Mouse (Mus musculus) layer of hippocampus, adult 8-10 months (tissue): ENCODE measurements around the gene Lcp2. TPM values are rescaled to one million over a fixed set of nuclear protein-coding genes. Genes with fewer than 3 reads are reported as not detected.

Experiments
- DNase-seq, 2 experiments: peaks; one replicate each; pipeline ENCODE4 v3.0.0; 2022; ENCODE audit warnings: low spot score in 2 of 2
- total RNA-seq, 4 experiments: library from RNA; stranded (reverse); gene quantifications; 2 replicates each; pipeline ENCODE4 v1.2.4; 2022

The Lcp2 gene
- total RNA-seq, 4 experiments from 2014 or later, result 3.0 to 9.8 (median 6.4) TPM

DNA sequence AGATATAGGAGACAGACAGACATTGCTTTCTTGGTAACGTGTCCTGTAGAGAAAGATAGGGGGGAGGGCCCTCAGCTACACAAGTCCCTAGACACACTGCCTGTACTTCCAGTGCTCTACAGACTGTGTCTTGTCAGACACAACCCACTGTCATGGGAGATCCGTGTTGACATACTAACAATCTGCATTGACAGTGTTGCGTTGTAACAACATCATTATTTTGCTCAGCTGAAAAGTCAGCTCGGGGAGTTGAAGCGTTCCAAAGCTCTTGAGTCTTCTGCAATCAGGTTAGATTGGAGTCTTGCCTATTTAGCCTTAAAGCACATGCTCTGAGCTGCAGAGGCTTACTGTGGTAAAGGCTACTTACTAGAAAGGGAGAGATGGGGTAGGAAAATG is 820 bp downstream of the Lcp2 start:
- no peak for DNase-seq

DNA sequence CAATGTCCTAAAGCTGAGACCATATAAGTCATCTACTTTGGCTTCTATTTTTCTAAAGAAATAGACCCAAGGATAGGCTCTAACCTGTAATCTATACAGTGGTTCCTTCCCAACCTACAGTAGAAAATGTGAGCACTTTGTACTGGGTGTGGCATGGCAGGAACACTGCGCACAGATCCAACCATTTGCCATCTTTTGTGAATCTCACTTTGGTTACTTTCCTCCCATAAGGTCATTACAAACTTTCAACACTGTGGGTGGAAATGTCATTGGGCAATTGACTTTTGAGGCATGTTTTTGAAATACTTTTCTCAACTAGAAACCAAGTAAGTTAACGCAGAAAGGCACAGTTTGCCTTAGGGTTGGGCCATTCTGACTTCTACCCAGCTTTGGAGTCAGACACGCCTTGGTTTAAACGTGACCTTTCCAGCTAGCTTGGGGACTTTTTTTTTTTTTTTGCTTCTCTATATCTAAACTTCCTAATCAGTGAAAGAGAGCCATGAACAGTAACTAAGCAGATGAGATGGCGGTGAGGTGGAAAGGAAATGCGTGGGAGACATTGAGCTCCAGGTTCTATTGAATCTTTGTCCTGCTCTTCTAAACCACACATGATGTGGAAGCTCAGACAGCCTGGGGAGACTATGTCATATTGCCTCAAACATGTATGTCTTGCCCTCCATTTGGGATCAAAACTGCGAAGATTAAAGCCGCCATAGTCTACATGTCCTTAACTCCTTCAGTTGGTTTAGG is 1.8 kb downstream of the Lcp2 start:
- DNase-seq, result no peak

DNA sequence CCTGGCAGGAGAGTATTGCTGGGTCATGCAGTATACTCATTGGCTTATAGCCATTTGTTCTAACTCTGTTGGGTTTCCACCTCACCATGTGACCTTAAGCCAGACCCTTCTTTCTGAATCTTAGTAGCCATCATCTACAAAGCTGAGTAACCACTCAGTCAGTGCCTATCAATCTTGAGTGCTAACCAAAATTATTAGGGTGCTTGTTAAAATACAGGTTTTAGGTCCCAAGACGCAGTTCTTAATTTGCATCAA is 2.3 kb downstream of the Lcp2 start:
- DNase-seq, result no peak

DNA sequence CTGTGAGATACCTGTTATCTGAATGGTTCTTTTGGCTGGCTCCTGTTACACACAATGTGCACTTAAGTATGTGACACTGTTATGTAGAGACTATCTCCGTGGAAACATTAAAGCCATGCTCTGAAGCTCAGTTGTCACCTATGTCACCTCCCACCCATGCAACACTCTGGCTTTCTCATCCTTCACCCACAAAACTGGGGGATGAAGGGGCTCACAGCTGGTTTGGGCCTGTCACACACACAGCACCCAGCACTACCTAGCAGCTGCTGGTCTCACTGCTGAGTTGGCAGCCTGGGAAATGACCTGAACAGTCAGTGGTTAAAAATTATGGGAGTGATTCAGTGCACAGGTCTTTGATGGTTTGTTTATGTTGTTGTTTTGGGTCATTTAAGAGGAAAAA is 3.3 kb downstream of the Lcp2 start:
- DNase-seq, result no peak

DNA sequence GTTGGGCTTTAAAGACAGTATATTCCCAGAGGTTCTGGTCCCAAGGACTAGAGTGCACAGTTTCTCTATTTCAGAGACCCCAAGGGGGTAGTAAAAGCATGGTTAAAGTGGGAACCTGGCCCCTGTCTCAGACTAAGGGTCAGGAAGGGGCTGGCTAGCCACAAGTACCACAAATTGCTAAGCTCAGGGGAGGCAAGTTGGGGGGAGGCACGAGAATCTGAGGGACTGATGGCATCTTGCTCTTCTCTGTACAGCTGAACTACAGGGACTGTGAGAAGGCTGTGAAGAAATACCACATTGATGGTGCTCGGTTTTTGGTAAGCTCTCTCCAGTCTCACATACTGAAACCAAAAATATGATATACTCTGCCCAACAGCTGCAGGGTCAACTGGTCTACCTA is 3.9 kb downstream of the Lcp2 start:
- DNase-seq, result no peak

DNA sequence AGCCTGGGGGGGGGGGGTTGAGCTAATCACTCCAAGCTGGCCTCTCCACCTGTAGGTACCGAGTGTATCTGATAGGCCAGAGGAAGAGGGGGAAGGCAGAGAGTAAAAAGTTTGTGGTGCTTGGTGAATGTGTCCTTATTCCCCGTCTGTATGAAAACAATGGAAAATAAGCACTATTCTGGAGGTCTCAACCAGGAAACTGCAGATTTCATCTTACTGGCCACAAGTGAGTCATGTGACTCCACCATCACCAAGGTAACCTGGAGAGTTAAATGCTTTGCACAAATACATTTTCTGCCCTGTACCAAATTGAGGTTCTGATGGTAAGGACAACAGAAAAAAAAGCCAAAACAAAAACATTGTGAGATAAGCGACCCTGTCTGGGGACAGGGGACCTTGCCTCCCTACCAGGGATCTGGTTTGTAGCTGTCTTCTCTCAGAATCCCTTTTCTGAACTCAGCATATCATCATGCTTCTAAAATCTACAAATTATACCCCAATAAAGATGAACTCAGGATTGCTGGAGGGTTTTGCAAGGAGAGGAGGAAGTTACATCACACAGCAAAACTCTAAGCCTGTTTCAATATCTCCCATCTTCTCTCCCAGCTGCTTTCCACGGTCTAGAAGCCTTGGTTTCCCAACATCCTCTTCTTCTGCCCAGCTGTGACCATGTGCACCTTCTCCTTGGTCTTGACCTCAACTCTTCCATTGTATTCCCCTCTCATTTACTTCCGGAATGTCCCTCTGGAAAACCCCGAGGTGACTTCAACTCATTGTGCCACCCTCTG is 6.5 kb downstream of the Lcp2 start:
- no peak for DNase-seq

DNA sequence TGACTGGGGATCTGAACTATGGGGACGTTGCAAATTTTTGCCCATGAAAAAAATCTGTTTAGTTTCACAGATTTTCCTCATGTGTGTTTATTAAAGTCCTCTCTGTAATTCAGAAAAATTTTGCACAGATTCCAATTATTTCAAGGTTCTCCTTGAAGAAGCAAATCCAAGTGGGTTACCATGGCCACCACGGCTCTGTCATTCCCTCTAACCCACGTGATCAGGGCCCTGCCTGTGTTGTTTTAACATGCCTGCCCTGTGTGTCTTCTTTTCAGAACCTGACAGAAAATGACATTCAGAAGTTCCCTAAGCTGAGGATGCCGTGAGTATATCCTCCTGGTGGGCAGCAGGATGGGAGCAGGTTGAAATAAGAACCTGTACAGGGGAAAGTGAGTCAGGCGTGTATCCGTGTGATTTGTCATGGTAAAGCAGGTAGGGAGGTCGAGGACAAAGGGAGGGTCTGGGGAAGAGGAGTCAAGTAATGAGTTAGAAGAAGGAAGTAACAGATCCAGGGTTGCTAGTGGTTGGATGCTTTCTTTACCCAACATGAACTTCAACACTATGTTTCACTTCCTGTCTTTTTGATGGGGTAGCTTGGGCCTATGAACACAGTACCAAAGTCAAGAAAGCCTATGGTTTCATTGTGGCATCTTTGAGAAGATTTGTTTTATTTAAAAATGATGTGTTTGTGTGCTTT is 7.5 kb downstream of the Lcp2 start:
- DNase-seq, result peak in 1 of 2 experiments; percentile 14

DNA sequence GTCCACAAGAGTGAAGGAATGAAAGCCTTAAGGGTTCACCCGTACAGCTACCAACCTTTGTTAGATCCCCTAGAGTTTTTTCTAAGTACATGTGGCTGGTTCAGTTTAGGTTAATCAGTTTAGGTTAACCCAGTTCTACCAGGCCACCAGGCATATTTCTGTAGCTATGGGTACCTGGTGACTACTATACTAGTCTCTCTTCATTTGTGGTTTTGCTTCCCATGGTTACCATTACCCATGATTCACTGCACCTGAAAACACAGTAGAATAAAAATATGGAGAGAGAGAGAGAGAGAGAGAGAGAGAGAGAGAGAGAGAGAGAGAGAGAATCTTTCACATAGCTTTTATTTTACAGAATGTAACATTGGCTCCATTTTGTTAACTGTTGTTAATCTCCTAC is 10.0 kb downstream of the Lcp2 start:
- no peak for DNase-seq

DNA sequence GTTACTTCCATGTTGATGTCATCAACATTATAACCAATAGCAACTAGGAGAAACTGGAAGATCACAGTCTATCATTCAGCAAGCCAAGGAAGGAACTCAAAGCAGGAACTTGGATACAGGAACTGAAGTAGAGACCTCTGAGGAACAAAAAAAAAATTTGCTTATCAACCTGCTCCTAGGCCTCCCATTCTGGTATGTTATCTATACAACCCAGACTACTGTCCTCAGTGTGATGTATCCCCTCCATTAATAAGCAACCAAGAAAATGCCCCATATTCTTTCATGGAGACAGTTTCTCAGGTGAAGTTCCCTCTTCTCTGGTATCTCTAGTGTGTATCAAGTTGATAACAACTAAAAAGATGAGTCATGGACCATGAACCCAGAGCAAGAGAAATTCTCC is 11.6 kb downstream of the Lcp2 start:
- DNase-seq, result no peak

DNA sequence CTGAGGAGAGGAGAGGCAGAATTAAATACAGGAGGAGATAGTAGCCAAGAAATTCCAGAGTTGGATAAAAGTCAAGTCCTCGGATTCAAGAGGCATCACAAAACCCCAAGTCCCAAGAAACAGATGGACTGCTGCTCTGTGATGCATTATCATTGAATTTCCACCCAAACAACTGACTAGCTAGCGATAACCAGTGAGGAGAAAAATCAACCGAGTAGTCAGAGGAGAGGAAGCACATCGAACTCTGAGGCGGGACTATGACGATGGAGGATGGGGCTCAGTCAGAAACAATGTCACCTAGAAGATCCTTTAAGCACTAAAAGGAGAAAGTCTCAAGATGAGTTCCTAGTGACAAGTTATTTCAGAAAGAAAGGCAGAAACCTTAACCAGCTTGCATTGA is 12.2 kb downstream of the Lcp2 start:
- no peak for DNase-seq

DNA sequence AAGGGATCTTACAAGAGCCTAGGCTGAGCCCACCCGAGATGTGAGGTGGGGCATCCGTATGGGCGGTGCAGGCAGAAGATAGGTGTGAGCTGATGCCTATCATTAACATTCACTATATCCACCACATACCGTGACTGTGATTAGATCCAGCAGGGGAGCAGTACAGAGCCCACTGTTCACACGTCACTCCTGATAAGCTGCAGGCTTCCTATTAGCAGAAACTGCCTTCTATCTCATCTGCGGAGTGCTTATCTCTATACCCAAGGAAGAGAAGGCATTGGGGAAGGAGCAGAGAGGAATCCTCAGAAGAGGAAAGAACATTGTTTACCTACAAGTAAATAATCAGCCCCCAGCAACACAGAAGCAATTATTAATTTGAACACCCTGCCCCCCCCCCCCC is 15.0 kb downstream of the Lcp2 start:
- DNase-seq, result no peak

DNA sequence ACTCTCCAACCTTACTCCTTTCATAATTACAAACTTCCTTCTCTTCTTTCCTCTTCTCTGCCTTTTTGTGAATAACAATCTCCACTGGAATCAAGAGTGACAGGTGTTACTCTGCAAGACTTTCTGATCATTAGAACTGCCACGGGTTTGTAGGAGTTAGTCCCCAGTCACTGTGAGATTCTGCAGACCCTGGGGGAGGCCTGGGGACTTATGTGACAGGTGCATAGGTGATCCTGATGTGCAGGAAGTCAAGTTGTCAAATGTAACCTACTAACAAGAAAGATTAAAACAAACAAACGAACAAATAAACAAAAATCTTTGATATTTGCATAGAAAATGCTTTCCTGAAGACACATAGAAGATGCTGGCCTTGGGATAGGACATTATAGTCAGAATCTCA is 16.5 kb downstream of the Lcp2 start:
- DNase-seq, result no peak

DNA sequence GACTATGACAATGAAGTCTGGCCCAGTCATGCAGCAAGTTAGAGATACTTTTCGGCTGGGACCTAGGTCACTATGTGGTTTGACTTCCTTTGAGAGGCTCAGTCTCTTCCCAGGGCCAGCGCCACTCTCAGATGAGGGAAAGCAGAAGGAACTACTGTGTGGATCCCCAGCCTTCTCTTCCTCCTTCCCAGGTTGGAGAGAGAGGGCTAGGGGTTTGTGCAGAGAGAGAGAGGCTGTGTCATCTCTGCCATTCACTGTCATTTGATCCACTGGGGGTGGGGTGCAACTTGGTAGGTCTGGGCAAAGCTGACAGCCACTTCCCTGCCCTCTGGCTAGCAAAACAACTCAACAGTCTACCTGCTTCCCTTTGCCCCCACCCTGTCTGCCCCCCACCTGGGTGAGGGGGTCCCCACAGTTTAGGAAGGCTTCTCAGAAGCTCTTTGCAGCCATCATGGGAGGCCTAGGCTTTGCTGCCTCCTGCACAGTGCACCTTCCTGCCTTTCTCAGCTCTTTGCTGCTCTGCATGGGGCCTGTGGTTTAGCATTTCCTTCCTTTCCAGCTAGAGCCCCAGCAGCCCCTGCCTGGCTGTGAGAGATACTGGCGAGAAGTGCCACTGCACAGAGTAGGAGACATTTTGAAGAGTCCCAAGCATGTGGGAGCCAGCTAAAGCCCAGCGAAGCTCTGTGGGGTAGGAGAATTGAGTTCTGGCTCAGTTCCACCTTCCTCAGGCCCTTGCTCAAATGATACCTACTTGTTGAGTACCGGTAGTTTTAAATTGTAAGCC is 17.2 kb downstream of the Lcp2 start:
- no peak for DNase-seq

DNA sequence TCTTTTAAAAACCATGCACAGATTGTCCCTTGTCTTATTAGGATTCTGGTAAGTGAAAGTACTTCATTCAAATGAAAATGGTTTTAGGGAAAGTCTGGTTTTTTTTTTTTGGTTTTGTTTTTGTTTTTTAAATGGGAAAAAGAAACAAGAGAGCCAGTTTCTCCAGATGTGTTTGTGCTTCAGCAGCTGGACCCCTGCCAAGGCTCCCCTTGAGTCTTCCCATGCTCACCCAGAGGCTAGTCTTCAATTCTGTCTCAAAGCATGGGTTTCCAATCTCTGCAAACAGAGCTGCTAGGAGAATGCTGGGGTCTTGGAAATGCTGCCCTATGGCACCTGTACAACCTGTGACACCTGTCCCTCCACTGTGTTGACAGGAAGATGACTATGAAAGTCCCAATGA is 23.9 kb downstream of the Lcp2 start:
- no peak for DNase-seq

DNA sequence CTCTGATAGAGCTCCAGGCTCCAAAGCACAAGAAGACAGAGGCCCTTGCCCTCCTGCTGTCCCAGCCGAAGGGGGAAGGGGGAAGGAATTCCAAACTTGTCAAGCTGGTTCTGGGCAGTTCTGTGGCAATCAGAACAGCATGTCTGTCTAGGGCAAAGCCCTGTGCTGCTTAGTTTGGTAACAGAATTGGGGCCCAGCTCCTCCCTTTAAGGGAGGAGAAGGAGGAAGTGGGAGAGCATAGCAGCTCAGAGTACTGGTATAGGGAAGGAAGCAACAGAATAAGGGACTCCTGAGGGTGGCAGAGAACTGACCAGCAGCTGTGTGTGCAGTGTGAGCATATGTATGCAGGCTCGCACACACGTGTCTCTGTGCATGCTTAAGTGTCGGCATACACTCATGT is 25.6 kb downstream of the Lcp2 start:
- DNase-seq, result no peak

DNA sequence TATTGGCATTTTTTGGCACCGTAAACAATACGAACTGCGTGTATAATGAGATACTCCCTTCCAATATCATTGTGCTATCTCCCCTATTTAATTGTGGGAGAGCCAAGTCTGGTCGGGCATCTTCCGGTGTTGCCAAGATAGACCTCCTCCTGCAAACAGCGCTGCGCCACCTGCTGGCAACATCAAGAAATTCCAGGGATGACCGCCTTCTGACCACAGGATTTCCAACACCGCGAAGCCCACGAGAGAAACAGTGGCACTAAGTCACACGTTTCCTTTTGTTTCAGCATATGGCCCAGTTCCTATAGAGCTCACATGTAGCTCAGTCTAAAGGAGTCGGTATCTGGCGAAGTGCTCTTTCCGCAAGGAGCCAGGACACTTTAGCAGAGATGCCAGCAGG is 27.1 kb downstream of the Lcp2 start:
- DNase-seq, result peak in 1 of 2 experiments; percentile 34

DNA sequence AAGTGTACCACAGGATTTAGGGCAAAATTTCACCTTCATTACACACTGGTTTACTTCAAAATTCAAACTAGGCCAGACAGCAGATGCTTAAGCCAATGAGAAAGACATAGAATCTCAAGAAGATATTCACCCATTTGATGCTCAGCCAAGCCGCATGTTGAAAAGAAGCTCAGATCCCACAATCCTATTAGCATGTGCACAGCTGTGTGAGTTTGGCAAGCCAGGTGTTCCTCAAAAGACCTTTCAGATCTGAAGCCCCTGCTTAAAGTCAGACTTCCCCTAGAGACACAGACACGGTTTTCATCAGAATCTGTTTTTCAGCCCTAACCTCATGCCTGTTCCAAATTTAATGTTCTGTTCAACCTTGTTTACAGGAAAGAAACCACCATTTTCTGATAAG is 31.1 kb downstream of the Lcp2 start:
- DNase-seq, result no peak

DNA sequence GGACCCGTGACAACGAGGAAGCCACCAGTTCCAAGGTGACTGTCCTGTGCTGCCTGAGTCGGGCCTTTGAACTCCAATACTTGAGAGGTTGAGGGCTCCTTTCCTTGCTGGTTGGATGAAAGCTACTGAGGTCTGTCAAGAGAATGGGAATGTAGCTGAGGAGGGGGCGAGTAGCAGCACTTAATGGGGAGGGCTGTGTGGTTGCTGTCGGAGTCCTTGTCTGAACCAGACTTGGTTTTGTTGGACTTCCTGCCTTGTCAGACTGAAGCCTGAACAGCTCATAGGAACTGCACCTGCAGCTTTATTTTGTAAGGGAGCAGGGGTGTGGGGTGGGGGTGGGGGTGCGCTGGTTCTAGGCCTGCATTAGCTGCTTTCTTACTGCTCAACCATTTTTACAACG is 31.9 kb downstream of the Lcp2 start:
- DNase-seq, result no peak

DNA sequence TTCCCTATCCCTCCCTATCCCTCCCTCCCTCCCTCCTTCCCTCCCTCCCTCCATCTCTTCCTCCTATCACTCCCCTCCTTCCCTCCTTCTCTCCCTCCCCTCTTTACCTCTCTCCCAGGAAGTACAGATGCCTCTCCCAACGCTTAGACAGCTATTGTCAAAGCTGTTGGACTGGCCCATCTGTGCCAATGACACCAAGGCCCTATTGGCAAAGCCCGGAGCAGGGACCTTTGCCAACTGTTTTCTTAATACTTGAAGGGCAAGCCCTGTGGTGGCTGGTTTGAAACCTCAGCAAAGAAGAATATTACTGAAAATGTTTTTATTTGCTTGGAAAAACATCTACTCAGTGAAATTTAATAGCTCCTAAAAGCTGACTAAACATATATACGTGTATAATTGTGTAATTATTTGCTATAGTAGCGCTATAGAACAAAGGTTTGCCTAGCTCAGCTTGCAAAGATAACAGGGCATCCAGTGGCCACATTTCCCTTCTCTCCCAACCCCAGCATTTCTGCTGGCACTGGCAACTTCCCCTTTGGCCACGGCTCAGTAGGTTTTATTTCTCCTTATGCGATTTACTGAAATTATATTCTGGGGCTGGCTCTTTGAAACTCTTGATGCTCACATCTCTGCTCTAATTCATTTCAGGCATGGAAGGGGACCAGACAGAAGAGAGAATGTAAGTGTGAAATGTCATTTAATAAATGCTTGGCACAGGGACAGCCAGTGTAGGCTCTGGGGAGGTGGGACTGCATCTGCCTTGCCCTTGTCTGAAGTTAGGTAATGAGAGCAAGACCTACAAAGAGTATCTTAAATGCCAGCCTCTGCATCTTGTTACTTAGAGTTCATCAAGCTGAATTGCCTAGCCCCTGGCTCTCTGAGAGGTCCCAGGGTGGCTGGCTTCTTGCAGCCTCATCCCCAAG is 33.1 kb downstream of the Lcp2 start:
- DNase-seq, result no peak

DNA sequence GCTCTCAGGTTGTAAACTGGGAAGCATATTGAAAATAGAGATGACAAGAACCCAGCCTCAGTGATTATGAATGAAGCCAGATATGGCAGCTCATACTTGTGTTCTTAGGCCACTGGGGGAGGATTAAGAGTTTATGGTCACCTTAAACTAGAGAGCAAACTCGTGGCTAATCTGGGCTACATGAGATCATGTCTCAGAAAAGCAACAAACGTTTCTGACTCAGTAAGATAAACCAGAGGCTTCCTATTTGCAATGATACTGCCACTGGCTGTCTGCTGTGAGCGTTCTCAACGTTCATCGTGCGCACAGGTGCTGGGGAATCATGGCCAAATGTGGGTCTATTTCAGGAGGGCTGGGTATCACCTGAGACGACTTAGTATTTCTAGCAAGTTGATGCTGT is 37.1 kb downstream of the Lcp2 start:
- no peak for DNase-seq

DNA sequence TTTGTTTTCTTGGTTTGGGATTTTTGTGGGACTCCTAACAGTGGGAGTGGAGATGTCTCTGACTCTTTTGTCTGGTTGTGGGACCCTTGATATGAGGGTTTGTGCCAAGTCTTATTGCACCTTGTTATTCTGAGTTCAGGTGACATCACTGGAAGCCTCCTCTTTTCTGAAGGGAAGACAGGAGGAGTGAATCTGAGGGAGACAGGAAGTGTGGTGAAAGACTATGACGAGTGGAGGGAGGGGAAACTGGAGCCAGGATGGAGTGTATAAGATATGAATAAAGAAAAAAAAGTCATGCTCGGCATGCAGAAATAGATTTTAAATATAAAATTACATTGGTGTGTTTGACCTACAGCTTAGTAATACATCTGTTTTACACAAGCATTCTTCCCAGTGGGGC is 37.9 kb downstream of the Lcp2 start:
- DNase-seq, result no peak
